Mouse (Mus musculus) E14TG2a.4 (cell line): ENCODE data around the gene Mipol1.

Source experiments
- CTCF ChIP-seq: conservative IDR thresholded peaks from 2 replicates; pipeline ENCODE4 v1.5.1; 2014; ENCODE audit warnings: low read length
- POU5F1 ChIP-seq: IDR thresholded peaks from 2 replicates; pipeline ENCODE4 v1.6.1; 2014; ENCODE audit warnings: low read length, borderline replicate concordance

DNA sequence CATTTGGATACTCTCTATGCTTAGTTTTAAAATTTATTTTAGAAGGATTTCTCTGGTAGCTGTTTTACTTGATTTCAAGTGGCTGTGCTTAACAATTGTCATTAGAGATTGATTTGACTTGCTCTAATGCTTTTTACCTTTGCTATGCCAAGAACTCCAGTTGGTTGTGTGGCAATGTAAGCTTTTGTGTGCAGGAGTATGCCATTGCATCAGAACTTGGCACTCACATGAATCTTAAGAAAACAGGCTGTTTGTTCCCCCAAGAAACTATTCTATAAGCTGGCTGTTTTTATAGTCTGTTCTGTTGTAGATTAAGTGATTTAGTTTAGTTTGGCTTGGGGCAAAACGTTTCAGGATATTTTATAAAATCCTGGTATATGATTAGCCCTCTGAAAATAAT lies 45.2 kb downstream of the Mipol1 start:
- TF ChIP-seq CTCF (no peak), POU5F1 (no peak)
